Mouse (Mus musculus) liver, embryonic 14.5 days (tissue): ENCODE measurements at regions not wholly inside any gene's neighbourhood (a gene's known extent, or its start where the extent isn't known, plus 50 kb on each side); places are given as distances from the start of the nearest gene placed in this dataset.

Experiments used
- ATAC-seq: fragments of 200-750 bp; cut with Nextera tagmentation; 2 replicates; pipeline ENCODE4 v1.8.0; 2017; ENCODE audit warnings: moderate number of reproducible peaks, mild to moderate bottlenecking, moderate library complexity; ENCODE audit not compliant: insufficient read depth
- DNase-seq, 3 experiments: peaks; one replicate each; pipeline ENCODE4 v3.0.0-alpha.2; 2012 to 2013; ENCODE audit warnings: low read depth in 3 of 3, low spot score in 3 of 3
- H3K27ac ChIP-seq: fragments of 300-500 bp; sonication (generic); 2 replicates; pipeline ENCODE4 v1.5.1; 2014; ENCODE audit warnings: moderate library complexity, mild to moderate bottlenecking, control low read depth, inconsistent platforms
- H3K27me3 ChIP-seq: fragments of 300-500 bp; sonication (generic); 2 replicates; pipeline ENCODE4 v1.6.1; 2014; ENCODE audit warnings: mild to moderate bottlenecking, low read length, moderate library complexity; ENCODE audit not compliant: control insufficient read depth, insufficient read depth
- H3K36me3 ChIP-seq: fragments of 300-500 bp; sonication (generic); replicated peaks from 2 replicates; pipeline ENCODE4 v1.6.1; 2014; ENCODE audit warnings: low read depth; ENCODE audit not compliant: control insufficient read depth, insufficient read depth
- H3K4me1 ChIP-seq, 2 experiments: fragments of 200-500 bp in 1 of 2; fragments of 300-500 bp in 1 of 2; sonication (generic) in 1 of 2; replicated peaks; 2 replicates each; pipeline ENCODE4 v1.6.1; 2012 to 2014; ENCODE audit warnings: antibody characterized with exemption in 1 of 2, inconsistent platforms in 1 of 2, low read length in 1 of 2; ENCODE audit not compliant: control insufficient read depth in 2 of 2, insufficient read depth in 2 of 2
- H3K4me2 ChIP-seq: fragments of 300-500 bp; sonication (generic); 2 replicates; pipeline ENCODE4 v1.6.1; 2014; ENCODE audit warnings: low read depth, mild to moderate bottlenecking, control low read depth, moderate library complexity
- H3K4me3 ChIP-seq, 2 experiments: fragments of 200-500 bp in 1 of 2; fragments of 300-500 bp in 1 of 2; sonication (generic) in 1 of 2; 2 replicates each; pipeline ENCODE4 v1.5.1; 2012 to 2014; ENCODE audit warnings: low read depth in 2 of 2, low read length in 2 of 2, mild to moderate bottlenecking in 2 of 2, control low read depth in 1 of 2, inconsistent platforms in 1 of 2, moderate library complexity in 1 of 2; ENCODE audit not compliant: insufficient read depth in 1 of 2
- H3K9ac ChIP-seq: fragments of 300-500 bp; sonication (generic); replicated peaks from 2 replicates; pipeline ENCODE4 v1.6.1; 2014; ENCODE audit warnings: mild to moderate bottlenecking, control low read depth, moderate library complexity
- H3K9me3 ChIP-seq: fragments of 300-500 bp; sonication (generic); 2 replicates; pipeline ENCODE4 v1.6.1; 2016; ENCODE audit warnings: low read length, mixed read lengths; ENCODE audit not compliant: control insufficient read depth
- CTCF ChIP-seq: IDR thresholded peaks from 2 replicates; pipeline ENCODE4 v1.5.1; 2016; ENCODE audit warnings: antibody characterized with exemption, low read depth, control low read depth
- EP300 ChIP-seq: IDR thresholded peaks from 2 replicates; pipeline ENCODE4 v1.6.1; 2016; ENCODE audit warnings: antibody characterized with exemption, low read depth
- WGBS: fragments of 180-500 bp; shearing (Covaris S2); extraction: QIAGEN DNeasy Blood & Tissue Kit; methylation state at CpG from one replicate; pipeline ENCODE4 v1.1.7; 2014; ENCODE audit not compliant: insufficient replicate concordance; 5-methylcytosine and 5-hydroxymethylcytosine counted together

GRCm38 (mm10) chr7:70117930-70118922, 248.3 kb downstream of the Nr2f2 start:
- Histone ChIP-seq H3K36me3 (no peaks in the 10 kb centered on the region), H3K9ac (no peak overlapping the region), H3K4me1 (0 out of 4 replicates have a peak, but pooled peaks cover 0 to 1% of the 10 kb centered on the region in 2 experiments), H3K27me3 (no peaks in the 10 kb centered on the region), H3K4me3 (no peak overlapping the region), H3K9me3 (no peaks in the 10 kb centered on the region), H3K4me2 (peak overlapping the region; percentile 4), H3K27ac (no peak overlapping the region)
- WGBS, result 23% methylated on average over 21 of the region's 21 CpGs
- ATAC-seq, result no peak
- DNase-seq, result no peak
- TF ChIP-seq CTCF (no peak), EP300 (no peak)

GRCm38 (mm10) chr7:70109013-70109412, 257.5 kb downstream of the Nr2f2 start:
- Histone ChIP-seq H3K9me3 (no peaks in the 10 kb centered on the region), H3K4me1 (no peaks in the 10 kb centered on the region), H3K27ac (no peak overlapping the region), H3K27me3 (no peaks in the 10 kb centered on the region), H3K4me3 (no peak overlapping the region), H3K9ac (no peak overlapping the region), H3K4me2 (no peak overlapping the region), H3K36me3 (no peaks in the 10 kb centered on the region)
- WGBS, result 24% methylated on average over 8 of the region's 8 CpGs
- no peak for ATAC-seq
- TF ChIP-seq EP300 (no peak), CTCF (no peak)
- no peak for DNase-seq

GRCm38 (mm10) chr7:70105024-70105423, 261.5 kb downstream of the Nr2f2 start:
- no peak for ATAC-seq
- Histone ChIP-seq H3K9me3 (no peaks in the 10 kb centered on the region), H3K4me2 (no peak overlapping the region), H3K4me3 (no peak overlapping the region), H3K36me3 (no peaks in the 10 kb centered on the region), H3K9ac (no peak overlapping the region), H3K4me1 (no peaks in the 10 kb centered on the region), H3K27ac (no peak overlapping the region), H3K27me3 (no peaks in the 10 kb centered on the region)
- 29% methylated on average over 2 of the region's 2 CpGs for WGBS
- DNase-seq, result no peak
- no peak for TF ChIP-seq CTCF
- TF ChIP-seq EP300, result no peak

- Histone ChIP-seq H3K27ac (no peak overlapping the region), H3K36me3 (no peaks in the 10 kb centered on the region), H3K4me3 (no peak overlapping the region), H3K9ac (no peak overlapping the region), H3K4me1 (no peaks in the 10 kb centered on the region), H3K27me3 (no peaks in the 10 kb centered on the region), H3K4me2 (no peak overlapping the region), H3K9me3 (no peaks in the 10 kb centered on the region)
- TF ChIP-seq CTCF (no peak), EP300 (no peak)
- 47% methylated on average over 8 of the region's 8 CpGs for WGBS
- DNase-seq (no peak), ATAC-seq (no peak)
These were observed 262.0 kb downstream of the Nr2f2 start for GRCm38 (mm10) chr7:70104486-70104885.

GRCm38 (mm10) chr7:70103680-70104079, 262.9 kb downstream of the Nr2f2 start:
- H3K4me2 ChIP-seq, result no peak overlapping the region
- no peak overlapping the region for H3K4me3 ChIP-seq
- TF ChIP-seq EP300 (no peak), CTCF (no peak)
- no peak for DNase-seq
- no peak overlapping the region for H3K9ac ChIP-seq
- no peaks in the 10 kb centered on the region for H3K36me3 ChIP-seq
- no peaks in the 10 kb centered on the region for H3K9me3 ChIP-seq
- no peak for ATAC-seq
- no peak overlapping the region for H3K27ac ChIP-seq
- no peaks in the 10 kb centered on the region for H3K4me1 ChIP-seq
- no peaks in the 10 kb centered on the region for H3K27me3 ChIP-seq
- WGBS, result 64% methylated on average over 5 of the region's 5 CpGs
